Mouse (Mus musculus) hindbrain, embryonic 16.5 days (tissue): Measurements from ENCODE around the gene Nr4a1. TPM values are rescaled to one million over a fixed set of nuclear protein-coding genes. Genes with fewer than 3 reads are reported as not detected.

Experiments
- ATAC-seq: fragments of 200-750 bp; cut with Nextera tagmentation; 2 replicates; pipeline ENCODE4 v1.8.0; 2017; ENCODE audit warnings: moderate TSS enrichment, moderate library complexity
- H3K27ac ChIP-seq: fragments of 300-500 bp; sonication (generic); 2 replicates; pipeline ENCODE4 v1.5.1; 2014; ENCODE audit warnings: low read depth, mild to moderate bottlenecking, control low read depth, low read length, moderate library complexity
- H3K27me3 ChIP-seq: fragments of 300-500 bp; sonication (generic); replicated peaks from 2 replicates; pipeline ENCODE4 v1.6.1; 2014; ENCODE audit warnings: low read length; ENCODE audit not compliant: control insufficient read depth, insufficient read depth
- H3K36me3 ChIP-seq: fragments of 300-500 bp; sonication (generic); 2 replicates; pipeline ENCODE4 v1.6.1; 2014; ENCODE audit warnings: mild to moderate bottlenecking, low read length, moderate library complexity, mixed read lengths; ENCODE audit not compliant: control insufficient read depth, insufficient read depth
- H3K4me1 ChIP-seq: fragments of 300-500 bp; sonication (generic); 2 replicates; pipeline ENCODE4 v1.6.1; 2014; ENCODE audit warnings: low read depth, low read length; ENCODE audit not compliant: control insufficient read depth, insufficient read depth
- H3K4me2 ChIP-seq: fragments of 300-500 bp; sonication (generic); 2 replicates; pipeline ENCODE4 v1.6.1; 2014; ENCODE audit warnings: mild to moderate bottlenecking, low read length, control low read depth, moderate library complexity
- H3K4me3 ChIP-seq: fragments of 300-500 bp; sonication (generic); 2 replicates; pipeline ENCODE4 v1.5.1; 2014; ENCODE audit warnings: mild to moderate bottlenecking, low read length, control low read depth, moderate library complexity
- H3K9ac ChIP-seq: fragments of 300-500 bp; sonication (generic); 2 replicates; pipeline ENCODE4 v1.6.1; 2014; ENCODE audit warnings: low read depth, mild to moderate bottlenecking, control low read depth, low read length, moderate library complexity
- H3K9me3 ChIP-seq: fragments of 300-500 bp; sonication (generic); 2 replicates; pipeline ENCODE4 v1.6.1; 2014; ENCODE audit warnings: mild to moderate bottlenecking, low read length, moderate library complexity; ENCODE audit not compliant: control insufficient read depth
- WGBS: fragments of 180-500 bp; shearing (Covaris S2); extraction: QIAGEN DNeasy Blood & Tissue Kit; methylation state at CpG from one replicate; pipeline ENCODE4 v1.1.7; 2014; 5-methylcytosine and 5-hydroxymethylcytosine counted together
- polyA plus RNA-seq: library from polyadenylated mRNA; unstranded; fragments of >200 nt; fragmentation: Nextera tagmentation; extraction: Ambion mirVana; gene quantifications from 2 replicates; pipeline ENCODE4 v1.2.1, GENCODE M21; 2015

Gene Nr4a1
- polyA plus RNA-seq, 1 experiment from 2014 or later, result 7.2 TPM

GRCm38 (mm10) chr15:101286129-101286770, 32.2 kb downstream of the Nr4a1 start:
- Histone ChIP-seq H3K36me3 (peaks cover 27% of the 10 kb centered on the region), H3K4me2 (no peak overlapping the region), H3K9me3 (no peaks in the 10 kb centered on the region), H3K4me1 (peaks cover 13% of the 10 kb centered on the region), H3K27me3 (no peaks in the 10 kb centered on the region), H3K4me3 (no peak overlapping the region), H3K9ac (no peak overlapping the region), H3K27ac (no peak overlapping the region)
- no peak for ATAC-seq
- 68% methylated on average over 9 of the region's 9 CpGs for WGBS

GRCm38 (mm10) chr15:101287361-101287760, 33.3 kb downstream of the Nr4a1 start:
- H3K4me1 ChIP-seq, result peaks cover 13% of the 10 kb centered on the region
- no peak overlapping the region for H3K27ac ChIP-seq
- WGBS, result 85% methylated on average over 6 of the region's 6 CpGs
- H3K36me3 ChIP-seq, result peaks cover 31% of the 10 kb centered on the region
- no peak for ATAC-seq
- H3K9ac ChIP-seq, result no peak overlapping the region
- no peaks in the 10 kb centered on the region for H3K27me3 ChIP-seq
- H3K4me2 ChIP-seq, result no peak overlapping the region
- H3K4me3 ChIP-seq, result no peak overlapping the region
- no peaks in the 10 kb centered on the region for H3K9me3 ChIP-seq

DNA sequence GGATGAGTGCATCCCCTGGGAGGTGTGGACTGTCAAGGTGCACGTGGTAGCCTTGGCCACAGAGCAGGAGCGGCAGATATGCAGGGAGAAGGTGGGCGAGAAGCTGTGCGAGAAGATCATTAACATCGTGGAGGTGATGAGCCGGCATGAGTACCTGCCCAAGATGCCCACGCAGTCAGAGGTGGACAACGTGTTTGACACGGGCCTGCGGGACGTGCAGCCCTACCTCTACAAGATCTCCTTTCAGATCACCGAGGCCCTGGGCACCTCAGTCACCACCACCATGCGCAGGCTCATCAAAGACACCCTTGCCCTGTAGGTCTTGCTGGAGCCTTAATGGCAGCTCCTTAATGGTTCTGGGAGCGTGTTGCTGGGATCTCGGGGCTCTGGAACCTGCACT, 36.3 kb downstream of the Nr4a1 start:
- no peaks in the 10 kb centered on the region for H3K27me3 ChIP-seq
- no peak overlapping the region for H3K4me3 ChIP-seq
- no peak for ATAC-seq
- peaks cover 3% of the 10 kb centered on the region for H3K4me1 ChIP-seq
- H3K36me3 ChIP-seq, result peaks cover 31% of the 10 kb centered on the region
- H3K9me3 ChIP-seq, result no peaks in the 10 kb centered on the region
- no peak overlapping the region for H3K27ac ChIP-seq
- 97% methylated on average over 15 of the region's 15 CpGs for WGBS
- no peak overlapping the region for H3K9ac ChIP-seq
- H3K4me2 ChIP-seq, result no peak overlapping the region

DNA sequence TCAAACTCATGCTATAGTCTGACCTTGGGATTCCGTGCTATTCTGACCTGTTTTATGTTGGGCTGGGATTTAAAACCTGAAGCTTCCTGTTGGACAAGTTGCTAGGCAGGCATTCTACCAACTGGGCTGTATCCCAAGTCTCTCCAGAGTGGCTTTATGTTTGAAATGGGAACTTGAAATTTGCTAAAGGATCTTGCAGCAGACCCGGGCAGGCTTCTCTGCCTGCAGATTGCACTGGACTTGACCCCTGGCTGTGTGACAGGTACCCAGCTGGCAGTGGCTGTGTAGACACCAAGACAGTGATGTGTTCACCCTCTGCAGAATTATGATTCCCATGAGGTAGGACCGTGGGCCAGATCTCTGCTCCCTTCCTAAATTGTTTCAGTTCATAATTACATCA, 37.9 kb downstream of the Nr4a1 start:
- H3K27ac ChIP-seq, result no peak overlapping the region
- ATAC-seq, result no peak
- no peak overlapping the region for H3K9ac ChIP-seq
- 88% methylated on average over 3 of the region's 3 CpGs for WGBS
- no peak overlapping the region for H3K4me3 ChIP-seq
- H3K36me3 ChIP-seq, result peaks cover 31% of the 10 kb centered on the region
- H3K4me2 ChIP-seq, result no peak overlapping the region
- H3K9me3 ChIP-seq, result no peaks in the 10 kb centered on the region
- H3K4me1 ChIP-seq, result no peaks in the 10 kb centered on the region
- no peaks in the 10 kb centered on the region for H3K27me3 ChIP-seq

GRCm38 (mm10) chr15:101293025-101293621, 39.1 kb downstream of the Nr4a1 start, which contains the start of gene 6030408B16Rik:
TSS of gene 6030408B16Rik (plus strand) at chr15:101293212.
- WGBS, result 60% methylated on average over 18 of the region's 18 CpGs
- H3K9ac ChIP-seq, result no peak within 1 kb of the TSS
- H3K9me3 ChIP-seq, result no peaks in the 10 kb centered on the region
- ATAC-seq, result no peak
- H3K4me1 ChIP-seq, result no peaks in the 10 kb centered on the region
- H3K27ac ChIP-seq, result no peak within 1 kb of the TSS
- no peak within 1 kb of the TSS for H3K4me2 ChIP-seq
- H3K27me3 ChIP-seq, result no peaks in the 10 kb centered on the region
- no peak within 1 kb of the TSS for H3K4me3 ChIP-seq
- H3K36me3 ChIP-seq, result peaks cover 27% of the 10 kb centered on the region

DNA sequence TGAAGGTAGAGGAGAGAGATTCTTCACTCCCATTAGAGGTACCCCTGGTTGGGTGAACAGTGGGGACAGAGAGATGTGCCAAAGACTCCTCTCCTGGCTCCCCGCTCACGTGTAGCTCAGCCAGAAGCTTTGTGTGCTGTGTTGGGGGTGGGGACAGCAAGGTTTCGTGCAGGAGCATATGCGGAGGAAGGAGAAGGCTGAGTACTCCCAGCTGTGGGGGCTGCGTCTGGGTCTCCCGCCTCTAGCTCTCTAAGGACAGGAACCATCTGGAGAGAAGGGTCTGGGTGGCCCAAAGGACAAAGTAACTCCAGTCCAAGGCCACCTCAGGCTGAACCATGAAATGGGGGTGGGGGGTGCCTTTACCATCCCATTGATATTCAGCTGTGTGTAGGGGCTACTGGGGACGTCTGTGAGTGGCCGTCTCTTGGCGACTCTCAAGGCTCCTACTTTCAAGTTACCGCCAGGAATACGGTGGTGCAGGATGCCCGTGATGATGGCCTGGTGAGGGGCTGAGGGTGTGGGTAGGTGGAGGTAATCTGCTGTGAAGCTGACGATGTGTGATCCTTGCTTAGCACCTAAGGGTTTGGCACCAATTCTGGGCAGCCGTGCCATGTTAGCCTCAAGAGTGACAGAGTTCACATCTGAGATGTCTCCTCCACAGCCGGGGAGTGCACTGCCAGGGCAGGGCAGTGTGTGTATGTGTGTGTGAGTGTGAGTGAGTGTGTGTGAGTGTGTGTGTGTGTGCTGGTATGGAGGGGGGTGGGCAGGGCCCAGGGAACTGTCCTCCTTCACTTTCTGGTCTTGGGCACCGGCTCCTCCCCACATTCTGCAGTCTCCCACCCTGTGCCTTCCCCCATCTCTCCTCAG, 40.2 kb downstream of the Nr4a1 start:
- Histone ChIP-seq H3K9ac (no peak overlapping the region), H3K4me1 (no peaks in the 10 kb centered on the region), H3K27ac (no peak overlapping the region), H3K4me2 (no peak overlapping the region), H3K36me3 (peaks cover 17% of the 10 kb centered on the region), H3K4me3 (no peak overlapping the region), H3K9me3 (no peaks in the 10 kb centered on the region), H3K27me3 (no peaks in the 10 kb centered on the region)
- ATAC-seq, result no peak
- 62% methylated on average over 16 of the region's 16 CpGs for WGBS

DNA sequence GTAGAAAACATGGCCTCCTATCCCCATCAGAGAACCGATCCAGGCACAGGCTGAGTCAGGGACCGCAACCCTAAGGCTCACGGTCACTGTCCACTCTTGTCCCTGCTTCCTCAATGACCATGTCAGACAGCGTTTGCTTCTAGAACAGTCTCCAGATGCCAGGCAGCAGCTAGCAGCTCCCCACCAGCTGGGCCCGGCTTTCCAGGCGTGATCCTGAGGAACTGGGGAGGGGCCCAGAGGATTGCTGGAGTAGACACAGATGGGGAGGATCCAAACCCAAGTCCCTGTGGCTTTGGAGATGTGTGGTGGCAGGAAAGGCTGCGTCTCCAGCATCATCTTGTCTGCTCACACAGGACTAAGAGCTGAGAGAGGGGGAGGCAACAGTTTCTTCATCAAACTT, 41.0 kb downstream of the Nr4a1 start:
- no peak overlapping the region for H3K4me2 ChIP-seq
- no peaks in the 10 kb centered on the region for H3K4me1 ChIP-seq
- H3K4me3 ChIP-seq, result no peak overlapping the region
- no peak overlapping the region for H3K9ac ChIP-seq
- H3K27ac ChIP-seq, result no peak overlapping the region
- no peaks in the 10 kb centered on the region for H3K9me3 ChIP-seq
- H3K27me3 ChIP-seq, result no peaks in the 10 kb centered on the region
- 88% methylated on average over 7 of the region's 7 CpGs for WGBS
- no peak for ATAC-seq
- H3K36me3 ChIP-seq, result peaks cover 11% of the 10 kb centered on the region

GRCm38 (mm10) chr15:101295616-101296015, 41.5 kb downstream of the Nr4a1 start:
- H3K4me3 ChIP-seq, result no peak overlapping the region
- no peak for ATAC-seq
- H3K9ac ChIP-seq, result no peak overlapping the region
- H3K27ac ChIP-seq, result no peak overlapping the region
- WGBS, result 95% methylated on average over 10 of the region's 10 CpGs
- H3K9me3 ChIP-seq, result no peaks in the 10 kb centered on the region
- H3K36me3 ChIP-seq, result peaks cover 7% of the 10 kb centered on the region
- no peaks in the 10 kb centered on the region for H3K27me3 ChIP-seq
- no peak overlapping the region for H3K4me2 ChIP-seq
- H3K4me1 ChIP-seq, result no peaks in the 10 kb centered on the region

GRCm38 (mm10) chr15:101296091-101296490, 42.0 kb downstream of the Nr4a1 start:
- H3K4me2 ChIP-seq, result no peak overlapping the region
- no peaks in the 10 kb centered on the region for H3K27me3 ChIP-seq
- no peak overlapping the region for H3K9ac ChIP-seq
- no peak overlapping the region for H3K4me3 ChIP-seq
- no peak for ATAC-seq
- H3K9me3 ChIP-seq, result no peaks in the 10 kb centered on the region
- peaks cover 5% of the 10 kb centered on the region; the same call in 1 of the 2 replicates for H3K36me3 ChIP-seq
- no peak overlapping the region for H3K27ac ChIP-seq
- H3K4me1 ChIP-seq, result no peaks in the 10 kb centered on the region
- WGBS, result 89% methylated on average over 11 of the region's 11 CpGs
